Mouse (Mus musculus) lung, postnatal 36 days (tissue): ENCODE measurements around the gene Dennd1b.

Experiments
- DNase-seq: peaks from one replicate; pipeline ENCODE4 v3.0.0; 2022; ENCODE audit warnings: mixed read lengths

Dennd1b gene

DNA sequence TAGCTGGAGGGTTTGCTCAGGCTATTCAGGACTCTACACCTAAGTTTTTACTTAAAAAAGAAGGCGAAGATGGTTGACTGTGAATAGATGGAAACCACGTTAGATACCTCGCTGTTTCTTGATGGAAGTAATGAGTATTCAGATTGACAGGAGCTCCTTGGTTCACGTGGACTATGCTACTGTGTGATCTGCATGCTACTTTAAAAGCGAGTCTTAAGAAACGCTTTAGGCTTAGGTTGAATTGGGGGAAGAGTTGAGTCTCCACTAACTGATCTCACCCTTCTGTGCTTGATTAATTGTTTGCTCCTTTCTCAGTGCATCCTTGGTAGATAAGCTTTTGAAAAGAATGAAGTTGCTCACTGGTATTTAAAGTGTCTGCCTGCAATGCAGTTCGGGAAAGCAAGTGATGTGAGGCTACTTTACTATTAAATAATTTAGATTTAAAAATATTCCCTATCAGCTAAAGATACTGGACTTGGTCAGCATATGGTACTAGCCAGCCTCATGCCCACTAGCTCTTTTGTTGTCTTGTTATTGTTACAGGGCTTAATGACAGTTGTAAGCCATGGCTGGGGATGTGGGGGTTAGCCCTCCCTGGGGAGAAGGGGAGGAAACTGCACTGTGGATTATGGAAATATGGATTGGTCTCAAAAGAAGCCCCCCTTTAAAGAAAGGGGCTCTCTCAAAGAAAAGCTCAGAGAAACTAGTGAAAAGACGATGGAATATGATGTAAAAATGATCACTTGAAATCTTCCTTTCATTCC is 62.8 kb downstream of the Dennd1b start:
- no peak for DNase-seq

DNA sequence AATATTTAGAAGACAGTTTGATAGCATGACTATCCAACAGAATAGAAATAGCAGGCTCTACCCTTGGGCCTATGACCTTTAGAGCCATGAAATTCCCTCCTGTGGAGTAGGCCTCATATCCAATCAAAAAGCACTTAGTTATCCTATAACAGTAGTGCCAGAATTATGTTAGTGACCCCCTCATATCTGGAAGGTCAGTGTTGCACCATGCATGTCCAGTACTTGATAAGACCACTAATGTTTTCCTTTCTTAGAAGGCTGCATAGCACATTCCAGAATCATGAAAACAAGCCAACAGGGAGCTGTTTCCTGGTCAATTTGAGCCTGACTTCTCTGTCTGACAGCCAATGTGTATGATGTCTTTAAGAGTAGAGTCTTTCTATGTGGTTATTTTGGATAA is 66.3 kb downstream of the Dennd1b start:
- no peak for DNase-seq

DNA sequence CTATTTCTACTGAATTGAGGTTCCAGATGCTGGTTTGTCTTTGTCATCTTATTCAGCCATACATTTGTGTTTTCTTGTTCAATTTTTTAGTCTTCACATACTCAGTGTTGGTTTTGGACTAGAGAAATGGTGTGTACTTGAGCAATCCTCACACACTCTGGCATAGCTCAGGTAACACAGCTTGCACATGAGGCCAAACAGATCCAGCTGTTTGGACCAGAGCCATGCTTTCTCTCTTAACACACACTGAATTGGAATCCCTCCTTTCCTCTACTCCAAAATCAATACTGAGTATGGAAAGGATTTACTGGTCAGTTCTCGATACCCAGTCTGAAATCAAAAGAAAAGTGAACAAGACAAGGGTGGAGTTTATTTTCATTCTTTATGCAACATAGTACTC is 69.2 kb downstream of the Dennd1b start:
- no peak for DNase-seq

DNA sequence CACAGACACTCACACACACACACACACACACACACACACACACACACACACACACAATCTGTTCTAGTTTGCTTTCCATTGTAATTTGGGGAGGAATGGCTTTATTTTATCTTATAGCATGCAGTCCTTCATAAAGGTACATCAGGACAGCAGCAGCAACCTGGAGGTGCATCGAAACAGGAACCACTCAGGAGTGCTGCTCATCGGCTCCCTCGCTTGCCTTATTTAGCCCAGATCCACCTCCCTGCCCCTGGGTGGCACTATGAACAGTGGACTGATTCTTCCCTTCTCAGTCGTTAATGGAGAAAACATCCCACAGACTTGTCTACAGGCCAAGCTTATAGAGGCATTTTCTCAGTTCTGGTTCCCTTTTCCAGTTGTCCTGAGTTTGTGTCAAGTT is 71.9 kb downstream of the Dennd1b start:
- DNase-seq = no peak

DNA sequence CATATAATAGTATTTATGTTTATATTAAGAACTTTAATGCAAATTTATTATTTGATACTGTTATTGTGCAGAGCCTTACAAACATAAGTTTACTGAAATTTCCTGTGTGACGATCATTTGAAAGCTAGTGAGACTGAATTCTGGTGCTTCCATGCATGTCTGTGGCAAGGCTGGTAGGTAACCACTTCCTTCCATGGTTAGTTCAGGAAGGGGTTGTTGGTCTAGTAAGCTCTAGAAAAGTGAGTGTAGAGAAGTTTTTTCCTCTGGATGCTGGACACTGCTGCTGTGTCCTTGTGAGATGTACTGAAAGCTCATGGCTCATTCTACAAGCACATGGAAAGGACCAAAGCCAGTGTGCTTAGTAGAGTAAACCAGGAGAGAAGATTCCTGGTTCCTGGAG is 73.1 kb downstream of the Dennd1b start:
- no peak for DNase-seq

DNA sequence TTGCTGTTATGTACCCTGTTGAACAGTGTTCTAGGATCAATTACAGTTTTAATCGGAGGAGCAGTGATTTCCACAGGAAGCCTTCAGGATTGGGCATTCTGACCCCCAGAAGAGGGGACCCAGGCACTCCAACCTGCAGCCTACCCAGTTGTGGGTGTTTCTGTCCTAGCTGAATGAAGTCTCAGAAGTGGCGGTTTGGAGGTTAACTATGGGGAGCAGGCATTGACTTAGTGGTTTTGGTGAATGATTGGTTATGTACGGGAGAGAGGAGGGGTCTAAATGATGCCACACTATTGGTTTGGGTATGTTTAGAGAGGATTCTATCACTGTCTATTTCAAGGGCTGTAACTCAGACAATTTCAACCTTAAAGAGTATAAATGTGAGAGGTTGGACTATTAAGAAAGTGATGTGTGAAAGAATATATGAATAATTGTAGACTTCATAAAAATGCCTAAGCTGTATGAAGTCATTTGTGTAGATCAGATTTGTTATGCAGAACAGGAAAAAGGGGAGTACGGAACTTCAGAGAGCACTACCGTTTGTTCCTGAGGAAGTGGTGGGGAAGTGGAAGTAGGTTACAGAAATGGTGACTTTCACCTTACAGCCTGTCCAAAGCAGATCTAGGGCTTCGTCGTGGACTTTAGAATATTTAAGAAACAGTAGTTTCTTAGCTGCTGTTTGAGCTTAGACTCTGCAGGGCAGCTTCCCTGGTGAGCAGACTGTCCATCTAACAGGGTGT is 73.7 kb downstream of the Dennd1b start:
- no peak for DNase-seq

DNA sequence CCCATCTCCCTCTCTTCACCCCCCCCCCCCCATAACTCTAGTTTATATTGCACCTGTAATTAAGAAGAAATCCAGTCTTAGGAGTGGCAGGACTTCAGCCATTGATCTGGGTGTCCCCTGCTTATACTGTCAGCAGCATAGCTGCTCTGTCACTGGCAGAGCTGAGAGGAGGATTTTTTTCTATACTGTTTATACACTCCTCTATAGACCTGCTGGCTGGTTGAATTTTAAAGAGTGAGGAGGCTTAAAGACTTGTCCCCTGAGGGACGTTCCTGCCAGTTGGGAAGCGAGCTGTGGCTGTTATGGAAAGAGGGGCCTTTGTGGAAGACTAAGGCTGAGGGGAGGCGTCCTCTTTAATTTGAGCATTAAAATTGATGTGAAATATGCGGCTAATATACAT is 74.8 kb downstream of the Dennd1b start:
- no peak for DNase-seq

DNA sequence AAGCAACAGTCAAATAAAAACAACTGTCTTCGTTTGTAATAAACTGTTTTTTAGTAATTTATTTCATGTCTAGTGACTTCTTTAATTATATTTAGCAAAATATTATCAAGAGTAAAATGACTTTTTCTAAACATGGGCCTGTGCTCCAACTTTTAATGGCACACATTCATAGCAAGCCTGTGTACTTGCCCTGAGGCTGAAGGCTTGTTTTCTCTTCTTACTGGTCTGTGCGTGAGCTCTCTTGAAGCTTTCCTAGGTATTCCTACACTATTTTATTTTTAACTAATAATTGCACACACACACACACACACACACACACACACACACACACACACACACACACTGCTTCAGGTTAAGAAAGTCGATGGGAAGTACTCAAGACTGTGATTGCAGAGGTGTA is 75.4 kb downstream of the Dennd1b start:
- no peak for DNase-seq

DNA sequence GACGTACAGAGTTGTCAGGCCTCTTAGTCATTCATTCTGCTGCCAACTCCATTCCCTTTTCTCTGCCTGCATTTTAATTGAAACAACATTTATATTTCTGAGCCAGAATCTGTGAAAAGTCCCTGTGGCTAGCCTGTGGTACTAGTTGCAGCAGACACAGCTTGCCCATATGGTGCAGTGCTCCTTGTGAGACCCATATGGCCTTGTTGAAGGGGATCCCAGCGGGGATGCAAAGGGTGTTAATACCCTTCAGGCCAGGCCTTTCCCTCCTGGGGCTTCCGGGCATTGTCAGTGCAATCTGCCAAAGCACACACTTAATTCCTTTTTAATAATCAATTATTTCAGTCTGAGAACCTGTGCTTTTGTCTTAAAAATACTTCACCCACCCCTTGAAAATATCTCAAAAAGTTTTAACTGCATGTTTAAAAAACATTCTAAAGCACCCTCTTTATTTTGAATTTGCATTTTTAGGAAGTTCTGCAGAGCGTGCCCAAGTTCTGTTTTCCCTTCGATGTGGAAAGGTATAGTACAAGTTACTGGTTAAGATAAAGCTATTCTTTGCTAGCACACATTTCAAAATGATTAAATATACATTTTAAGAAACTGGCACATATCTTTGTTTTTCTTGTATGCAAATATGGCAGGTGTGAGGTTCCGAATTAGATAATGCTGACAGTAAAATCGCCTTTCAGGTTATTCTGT is 76.4 kb downstream of the Dennd1b start:
- DNase-seq = no peak

DNA sequence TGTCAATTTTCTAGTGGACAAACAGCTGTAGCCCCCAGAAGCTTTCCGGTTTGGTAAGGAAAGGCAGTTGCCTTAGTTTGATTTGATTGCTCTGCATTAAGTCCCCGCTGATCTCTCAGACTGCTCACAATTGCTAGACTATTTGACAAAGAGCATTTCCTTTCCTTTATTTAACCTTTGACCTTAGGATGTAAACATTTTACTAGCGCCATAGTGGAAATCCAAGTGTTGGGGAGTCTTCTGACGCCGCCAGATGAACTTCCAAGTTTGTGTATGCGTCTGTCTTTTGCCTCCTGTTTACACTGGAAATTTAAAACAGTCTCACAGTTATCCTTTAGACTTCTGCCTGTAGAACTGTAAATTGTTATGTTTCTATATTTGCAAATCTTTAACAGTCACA is 85.8 kb downstream of the Dennd1b start:
- DNase-seq = no peak

DNA sequence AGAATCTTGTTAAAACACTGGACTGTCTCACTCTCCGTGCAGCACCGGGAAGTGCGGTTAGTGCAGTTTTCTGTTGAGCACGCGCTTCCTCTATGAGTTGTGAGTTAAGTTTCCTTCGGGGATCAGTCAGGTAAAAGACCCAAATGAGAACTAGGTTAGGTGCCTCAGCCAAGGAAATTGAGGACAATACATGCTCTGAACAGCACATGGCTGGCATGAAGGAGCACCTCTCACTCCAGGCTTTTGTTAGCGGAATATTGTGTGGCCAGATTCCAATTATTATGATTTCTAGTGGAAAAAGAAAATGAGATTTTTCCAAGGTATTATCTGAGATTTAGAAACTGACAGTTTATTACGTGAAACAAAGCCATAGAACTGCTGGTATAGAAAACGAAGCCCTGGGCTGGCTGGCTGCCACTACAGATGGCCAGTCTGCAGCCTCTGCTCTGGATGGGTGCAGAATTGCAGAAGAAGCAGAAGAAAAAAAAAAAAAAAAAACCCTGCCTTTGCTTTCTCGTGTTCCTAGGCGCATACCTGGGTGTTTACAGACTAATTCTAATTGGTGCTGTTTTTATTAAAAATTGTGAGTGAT is 86.7 kb downstream of the Dennd1b start:
- no peak for DNase-seq

DNA sequence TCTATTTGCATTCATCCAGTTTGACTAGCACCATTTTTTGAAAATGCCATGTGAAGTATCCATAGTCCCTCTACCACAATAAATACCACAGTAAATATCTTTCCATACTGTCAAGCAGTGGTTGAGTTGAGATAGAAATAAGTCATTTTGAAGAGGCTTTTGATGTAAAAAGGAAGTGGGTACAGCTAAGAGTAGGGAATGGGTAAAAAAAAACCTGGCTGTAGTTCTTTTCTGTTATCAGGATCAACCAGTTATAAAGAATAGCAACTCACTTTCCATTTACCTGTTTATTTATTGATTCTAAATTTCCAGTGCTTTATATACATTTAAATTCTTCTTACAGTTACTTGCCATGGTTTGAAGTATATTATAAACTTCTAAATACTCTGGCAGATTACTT is 89.8 kb downstream of the Dennd1b start:
- DNase-seq = no peak

DNA sequence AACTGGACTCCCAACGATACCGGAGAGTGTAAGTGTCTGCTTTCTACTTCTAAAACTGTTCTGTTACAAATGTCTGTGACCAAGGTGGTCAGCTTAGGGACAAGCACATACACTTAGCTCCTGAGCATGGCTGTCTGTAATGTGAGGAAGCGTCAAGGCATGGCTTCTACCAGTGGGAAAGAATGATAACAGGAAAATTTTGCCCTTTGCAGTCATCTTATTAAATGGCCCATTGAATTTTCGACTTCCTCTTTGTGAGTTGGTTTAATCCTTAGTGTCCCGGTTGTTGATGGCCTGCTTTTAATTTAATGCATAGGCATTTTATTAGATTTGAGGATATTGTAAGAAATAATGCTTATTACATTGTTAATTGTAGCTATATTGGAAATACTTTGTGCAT is 97.1 kb downstream of the Dennd1b start:
- no peak for DNase-seq

DNA sequence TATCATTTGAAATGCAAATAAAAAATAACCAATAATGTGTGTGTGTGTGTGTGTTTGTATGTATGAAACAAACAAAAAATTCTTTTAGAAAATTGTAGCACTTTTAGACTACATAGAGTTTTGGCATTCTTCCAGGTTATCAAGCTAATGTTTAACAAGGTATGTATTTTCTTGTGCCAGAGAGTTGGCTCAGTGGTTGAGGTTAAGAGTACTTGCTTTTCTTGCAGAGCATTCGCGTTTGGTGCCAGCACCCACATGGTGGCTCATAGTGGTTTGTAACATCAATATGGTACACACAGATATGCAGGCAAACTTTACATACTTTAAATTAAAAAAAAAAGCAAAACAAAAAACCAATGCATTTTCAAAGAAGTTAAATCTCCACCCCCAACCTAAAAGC is 101.5 kb downstream of the Dennd1b start:
- peak; percentile 23 for DNase-seq

DNA sequence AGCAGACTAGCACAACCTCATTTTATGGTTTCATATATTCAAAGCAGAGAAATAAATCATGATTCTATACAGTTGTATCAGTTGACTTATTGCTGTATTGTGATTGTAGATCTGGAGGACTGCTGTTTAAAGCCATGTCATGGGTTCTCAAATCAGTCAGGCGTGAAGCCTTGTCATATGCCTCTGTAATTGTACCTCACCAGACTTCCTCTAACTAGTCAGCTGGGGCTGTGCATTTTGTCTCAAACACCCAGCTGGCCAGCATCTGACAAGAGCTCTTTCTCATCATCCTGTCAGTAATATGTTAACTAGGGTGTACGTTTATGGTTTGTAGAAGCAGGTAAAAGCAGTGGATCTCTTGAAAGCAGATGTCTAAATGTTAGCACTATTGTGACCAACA is 104.0 kb downstream of the Dennd1b start:
- peak; percentile 6 for DNase-seq

DNA sequence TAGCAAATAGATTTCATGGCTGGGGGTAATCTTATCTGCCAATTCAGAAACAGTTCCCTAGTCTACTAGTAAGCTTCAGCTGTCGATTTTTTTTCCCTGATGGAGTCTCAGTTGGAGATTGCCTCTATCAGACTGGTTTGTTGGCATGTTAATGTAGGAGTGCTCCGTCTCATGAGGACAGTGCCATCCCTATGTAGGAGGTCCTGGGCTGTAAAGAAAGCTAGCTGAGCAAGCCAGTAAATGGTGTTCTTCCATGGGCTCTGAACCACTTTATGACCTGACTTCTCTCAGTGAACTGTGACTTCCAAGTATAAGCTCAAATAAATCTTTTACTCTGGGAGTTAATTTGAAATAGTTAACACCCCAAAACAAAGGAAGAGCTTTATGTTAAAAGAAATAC is 107.8 kb downstream of the Dennd1b start:
- DNase-seq = no peak

DNA sequence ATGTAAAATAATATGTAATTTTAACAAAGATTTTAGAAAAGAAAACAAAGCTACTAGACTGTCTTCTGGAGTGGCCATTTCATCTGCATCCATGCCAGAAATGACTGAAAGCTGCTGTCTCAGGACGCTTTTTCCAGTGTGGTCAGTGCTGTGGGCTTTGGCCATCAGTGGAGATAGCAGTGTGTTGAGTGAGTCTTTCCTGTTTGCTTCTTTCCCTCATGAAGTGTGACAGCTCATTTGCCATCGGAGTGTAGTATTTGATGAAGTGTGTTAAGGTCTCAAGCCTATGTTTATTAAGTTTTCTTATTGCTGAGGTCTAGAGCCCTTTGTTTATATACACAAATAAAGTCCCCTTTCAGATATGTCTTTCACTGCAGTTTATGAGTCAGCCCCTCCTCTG is 112.4 kb downstream of the Dennd1b start:
- DNase-seq = no peak

DNA sequence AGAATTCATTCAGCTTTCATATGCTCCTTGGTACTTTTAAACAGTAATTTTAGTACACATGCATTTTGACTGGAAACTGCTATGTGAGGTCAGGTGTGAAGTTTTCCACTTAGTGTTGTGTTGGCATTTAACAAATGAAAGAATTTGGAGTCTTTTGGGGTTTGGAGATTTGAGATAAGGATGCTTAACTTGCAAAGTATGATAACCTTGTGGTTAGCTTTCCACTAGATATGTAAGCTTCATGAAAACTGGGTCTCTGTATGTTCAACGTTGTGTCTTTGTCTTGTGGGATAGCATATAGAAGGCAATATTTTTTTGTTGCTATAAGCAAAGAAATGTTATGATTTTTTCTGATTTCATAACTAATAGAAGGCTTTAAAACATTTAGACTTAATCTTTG is 114.8 kb downstream of the Dennd1b start:
- no peak for DNase-seq

DNA sequence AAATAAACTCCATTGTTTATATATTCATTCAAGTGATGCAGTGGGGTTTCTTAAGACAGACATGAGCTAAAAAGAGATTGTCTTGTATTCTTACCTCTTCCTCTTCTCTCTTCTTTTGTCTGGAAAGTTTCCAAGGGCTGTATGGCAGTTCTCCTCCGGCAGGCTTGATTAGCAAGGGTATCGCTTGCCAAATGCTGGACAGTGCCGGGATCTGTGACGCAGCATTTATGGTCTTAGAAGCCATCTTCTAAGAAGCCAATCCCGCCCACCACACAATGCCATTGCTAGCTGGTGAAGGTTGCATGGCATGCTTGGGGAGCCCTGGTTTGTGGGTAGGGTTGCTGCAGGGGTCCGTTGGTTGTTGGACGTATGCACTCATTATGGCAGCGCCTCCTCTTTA is 115.8 kb downstream of the Dennd1b start:
- no peak for DNase-seq

DNA sequence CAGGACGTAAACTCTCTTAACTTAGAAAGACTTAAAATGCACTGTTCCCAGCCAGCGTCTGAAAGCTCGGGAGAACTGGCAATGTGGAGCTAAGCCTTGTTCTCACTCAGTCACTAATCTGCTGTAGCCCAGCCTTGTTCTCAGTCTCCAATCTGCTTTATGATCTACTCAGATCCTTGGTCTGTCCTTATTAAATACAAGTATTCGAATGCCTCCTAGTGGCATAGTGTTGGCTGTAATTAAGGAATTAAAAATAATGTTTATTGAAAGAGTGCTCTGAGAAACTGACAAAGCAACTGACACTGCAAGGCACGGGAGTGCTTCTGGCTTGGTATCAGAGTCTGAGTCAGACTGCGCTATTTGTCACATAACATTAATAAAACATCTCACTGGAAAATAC is 116.3 kb downstream of the Dennd1b start:
- DNase-seq = peak; percentile 22

DNA sequence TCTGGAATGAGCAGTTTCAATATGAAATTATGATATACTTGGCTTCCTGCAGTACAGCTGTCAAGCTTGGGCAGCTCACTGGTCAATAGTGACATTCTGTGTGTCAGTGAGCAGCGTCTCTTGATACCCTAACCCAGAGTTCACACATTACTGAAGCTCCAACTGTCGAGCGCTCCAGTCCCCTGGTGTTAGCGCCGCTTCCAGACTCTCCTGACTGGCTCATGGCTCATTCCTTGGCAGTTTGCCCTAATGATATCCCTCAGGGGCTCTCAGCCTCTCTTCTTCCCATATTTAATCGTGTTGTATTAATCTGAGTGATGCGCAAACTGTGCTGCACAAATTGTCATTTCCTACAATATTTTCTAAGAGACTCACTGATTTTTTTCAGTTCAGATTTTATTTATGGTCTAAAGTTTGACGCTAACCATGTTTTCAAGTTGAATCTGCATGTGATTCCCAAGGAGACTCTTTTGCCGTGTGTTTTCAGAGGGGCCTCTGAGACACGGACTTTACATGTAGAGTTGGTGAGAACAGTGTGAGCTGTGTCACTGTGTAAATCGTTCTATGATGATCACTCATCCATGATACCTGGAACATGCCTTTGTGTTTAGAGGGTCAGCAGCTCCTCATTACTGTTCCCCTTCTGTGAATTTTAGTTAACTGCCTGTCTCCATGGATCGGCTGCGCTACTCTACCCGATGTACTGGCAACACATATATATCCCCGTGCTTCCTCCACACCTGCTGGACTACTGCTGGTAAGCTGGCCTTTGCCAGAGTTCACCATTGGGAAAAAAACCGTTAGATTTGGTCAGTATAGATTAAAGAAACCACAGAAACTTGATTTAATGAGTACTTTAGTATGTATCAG is 117.5 kb downstream of the Dennd1b start:
- no peak for DNase-seq

DNA sequence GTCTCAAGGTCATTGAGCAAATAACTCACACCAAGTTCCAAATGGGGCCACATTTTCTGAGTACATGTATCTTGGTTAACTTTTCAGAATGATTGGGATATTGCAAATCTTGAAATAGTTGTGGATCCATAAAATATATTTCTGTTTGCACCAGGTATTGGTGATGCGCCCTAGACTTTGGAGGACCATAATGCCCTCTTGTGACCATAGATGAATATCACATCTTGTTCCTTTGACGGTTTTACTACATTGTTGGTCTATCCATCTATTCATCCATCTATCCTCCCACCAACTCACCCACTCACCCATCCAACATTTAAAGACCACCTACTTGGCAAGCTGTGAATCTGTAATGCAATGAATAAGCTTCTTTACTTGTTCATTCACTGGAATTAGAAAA is 120.1 kb downstream of the Dennd1b start:
- no peak for DNase-seq

DNA sequence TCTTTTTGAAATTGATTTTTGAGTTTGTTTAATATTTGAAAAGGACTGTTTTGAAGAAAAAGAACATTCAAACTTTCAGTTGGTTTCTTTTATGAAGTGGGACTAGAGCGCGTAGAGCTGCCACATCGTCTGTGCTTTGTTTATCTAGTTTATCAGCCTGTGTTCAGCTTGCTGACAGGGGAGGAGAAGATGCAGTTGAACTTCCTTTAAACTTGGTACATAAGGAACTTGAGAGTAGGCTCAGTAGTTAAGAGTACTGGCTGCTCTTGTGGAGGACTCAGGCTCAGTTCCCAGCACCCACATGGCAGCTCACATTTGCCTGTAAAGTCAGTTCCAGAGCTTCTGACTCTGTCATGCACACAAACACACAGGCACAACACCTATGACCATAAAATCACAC is 124.3 kb downstream of the Dennd1b start:
- DNase-seq = no peak
